Comparison of ENCODE assay signal across 9 mouse cellular contexts in genomic region chr14:55438193-55438784, GRCm38 (mm10). TPM values are rescaled to one million over a fixed set of nuclear protein-coding genes. Genes with fewer than 3 reads are reported as not detected.
DNase-seq lines count a peak whose midpoint lies in the region; ATAC-seq and TF ChIP-seq lines count a peak whose summit lies in the region.
"Had no signal": no experiment of that assay in that cellular context is flagged by ENCODE, and none has a peak within 500 bp of the region (broad histone marks: within the 10 kb centered on the region; RNA-seq: fewer than 3 reads in every experiment).

No protein-coding gene starts in this region.

- H3K27me3 ChIP-seq in intestine, postnatal 0 days (replicated peaks; ENCODE audit: control insufficient read depth, insufficient read depth, low read length) = no peaks in the 10 kb centered on the region
- no peaks in the 10 kb centered on the region for H3K27me3 ChIP-seq in intestine, embryonic 15.5 days (replicated peaks)
- H3K27me3 ChIP-seq in heart, embryonic 10.5 days (ENCODE audit: insufficient read depth, poor library complexity, severe bottlenecking) = no peaks in the 10 kb centered on the region

- no peaks in the 10 kb centered on the region for H3K36me3 ChIP-seq in intestine, postnatal 0 days (ENCODE audit: control insufficient read depth, insufficient read depth)
- no peaks in the 10 kb centered on the region for H3K36me3 ChIP-seq in intestine, embryonic 15.5 days
- H3K36me3 ChIP-seq in heart, embryonic 10.5 days = no peaks in the 10 kb centered on the region

- peak; percentile 91 for TF ChIP-seq CTCF in intestine, postnatal 0 days (IDR thresholded peaks at IDR 0.05; ENCODE audit: low read depth)

- no peak overlapping the region for H3K4me2 ChIP-seq in intestine, postnatal 0 days (replicated peaks; ENCODE audit: low read depth)
- H3K4me2 ChIP-seq in intestine, embryonic 15.5 days (replicated peaks) = no peak overlapping the region

- DNase-seq in ZHBTc4 (ENCODE audit: low read depth, low spot score) = peak; percentile 75
- DNase-seq in cerebellum, postnatal 36 days = peak; percentile 76
- DNase-seq in heart, embryonic 10.5 days (ENCODE audit: low spot score) = peak; percentile 78
- peak; percentile 15 to 51 for DNase-seq in left cerebral cortex, postnatal 14 days (ENCODE audit: low spot score in 2 of 2)
- peak; percentile 49 to 60 for DNase-seq in natural killer cell, adult 2 months (ENCODE audit: low spot score in 2 of 2)
- DNase-seq in thymus, postnatal 14 days = peak; percentile 74

- H3K4me1 ChIP-seq in intestine, postnatal 0 days (replicated peaks; ENCODE audit: control insufficient read depth, insufficient read depth, low read length) = no peaks in the 10 kb centered on the region
- H3K4me1 ChIP-seq in intestine, embryonic 15.5 days (replicated peaks) = no peaks in the 10 kb centered on the region
- H3K4me1 ChIP-seq in heart, embryonic 10.5 days = 0 out of 2 replicates have a peak, but pooled peaks cover 3% of the 10 kb centered on the region

- WGBS in intestine, postnatal 0 days = 33% methylated on average over 6 of the region's 6 CpGs
- 27% methylated on average over 6 of the region's 6 CpGs for WGBS in intestine, embryonic 15.5 days
- 28% methylated on average over 6 of the region's 6 CpGs for WGBS in heart, embryonic 10.5 days

- no peaks in the 10 kb centered on the region for H3K9me3 ChIP-seq in intestine, postnatal 0 days (ENCODE audit: control insufficient read depth)
- no peaks in the 10 kb centered on the region for H3K9me3 ChIP-seq in intestine, embryonic 15.5 days
- no peaks in the 10 kb centered on the region for H3K9me3 ChIP-seq in heart, embryonic 10.5 days
- H3K9me3 ChIP-seq: megakaryocyte, embryonic 14.5 days had no signal

- H3K27ac ChIP-seq in intestine, postnatal 0 days (ENCODE audit: low read depth, low read length) = no peak overlapping the region
- H3K27ac ChIP-seq in intestine, embryonic 15.5 days = no peak overlapping the region
- H3K27ac ChIP-seq in heart, embryonic 10.5 days = no peak overlapping the region

- no peak overlapping the region for H3K4me3 ChIP-seq in intestine, postnatal 0 days (ENCODE audit: low read depth, low read length)
- no peak overlapping the region for H3K4me3 ChIP-seq in intestine, embryonic 15.5 days (replicated peaks)
- H3K4me3 ChIP-seq in heart, embryonic 10.5 days = no peak overlapping the region
- H3K4me3 ChIP-seq: megakaryocyte, embryonic 14.5 days had no signal

- H3K9ac ChIP-seq in intestine, postnatal 0 days (ENCODE audit: low read depth, low read length) = no peak overlapping the region
- H3K9ac ChIP-seq in intestine, embryonic 15.5 days = no peak overlapping the region

- intact Hi-C loops in left cerebral cortex, postnatal 14 days (cut with DNase I) = loop anchor here (5.0 kb wide), 1 partner anchor 291 kb away; no protein-coding TSS in a partner anchor

- ATAC-seq in intestine, postnatal 0 days = no peak
- no peak for ATAC-seq in intestine, embryonic 15.5 days

RNA-seq across cellular contexts. Expression of gene Dhrs4, which starts 40.3 kb away (rescaled TPM):
- 130 and 133 TPM in 2 replicates for polyA plus RNA-seq in intestine, postnatal 0 days (2015; fragmentation: Nextera tagmentation; extraction: Ambion mirVana)
- polyA plus RNA-seq in intestine, embryonic 15.5 days (2015; fragmentation: Nextera tagmentation; extraction: Ambion mirVana) = 137 and 139 TPM in 2 replicates
- polyA plus RNA-seq in heart, embryonic 10.5 days (2016; fragmentation: Nextera tagmentation; extraction: Ambion mirVana) = 62.6 and 85.5 TPM in 2 replicates
- total RNA-seq in left cerebral cortex, postnatal 14 days (2021) = 10 to 100 TPM; 11.7 to 16.0 TPM

RNA-seq across cellular contexts. Expression of gene Carmil3, which starts 52.2 kb away (rescaled TPM):
- polyA plus RNA-seq in intestine, postnatal 0 days (2015; fragmentation: Nextera tagmentation; extraction: Ambion mirVana) = 0.52 and 0.61 TPM in 2 replicates
- polyA plus RNA-seq in intestine, embryonic 15.5 days (2015; fragmentation: Nextera tagmentation; extraction: Ambion mirVana) = 2.2 and 2.4 TPM in 2 replicates
- 1.5 and 3.3 TPM in 2 replicates for polyA plus RNA-seq in heart, embryonic 10.5 days (2016; fragmentation: Nextera tagmentation; extraction: Ambion mirVana)
- total RNA-seq in left cerebral cortex, postnatal 14 days (2021) = 10 to 100 TPM; 53.5 to 70.2 TPM
